Mouse (Mus musculus) kidney, postnatal 36 days (tissue): ENCODE data around the gene Ncapd2.

ENCODE experiments used
- DNase-seq, 2 experiments: peaks; one replicate each; pipeline ENCODE4 v3.0.0; 2021 to 2022; ENCODE audit warnings: mixed read lengths in 2 of 2

Gene Ncapd2

GRCm38 (mm10) chr6:125213715-125214114 lies 22.2 kb upstream of the Ncapd2 start:
- DNase-seq, result no peak

GRCm38 (mm10) chr6:125213129-125213528 lies 21.6 kb upstream of the Ncapd2 start:
- no peak for DNase-seq

GRCm38 (mm10) chr6:125212621-125213020 lies 21.1 kb upstream of the Ncapd2 start:
- no peak for DNase-seq

- no peak for DNase-seq
These were observed 18.9 kb upstream of the Ncapd2 start for GRCm38 (mm10) chr6:125210436-125210835.

DNA sequence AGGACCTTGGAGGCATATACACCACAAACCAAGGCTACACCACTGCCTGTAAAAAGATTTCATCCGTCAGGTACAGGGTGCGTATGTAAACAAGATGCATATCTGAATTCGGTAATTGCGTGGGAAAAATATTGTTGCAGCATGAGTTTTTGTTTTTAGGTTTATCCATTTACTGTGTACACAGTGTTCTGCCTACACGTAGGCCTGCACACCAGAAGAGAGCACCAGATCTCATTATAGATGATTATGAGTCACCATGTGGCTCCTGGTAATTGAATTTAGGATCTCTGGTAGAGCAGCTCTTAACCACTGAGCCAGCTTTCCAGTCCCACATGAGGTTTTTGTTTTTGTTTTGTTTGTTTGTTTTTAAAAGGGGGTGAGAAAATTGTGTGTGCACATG lies 5.7 kb upstream of the Ncapd2 start:
- no peak for DNase-seq

GRCm38 (mm10) chr6:125196301-125196700 lies 4.8 kb upstream of the Ncapd2 start:
- no peak for DNase-seq

DNA sequence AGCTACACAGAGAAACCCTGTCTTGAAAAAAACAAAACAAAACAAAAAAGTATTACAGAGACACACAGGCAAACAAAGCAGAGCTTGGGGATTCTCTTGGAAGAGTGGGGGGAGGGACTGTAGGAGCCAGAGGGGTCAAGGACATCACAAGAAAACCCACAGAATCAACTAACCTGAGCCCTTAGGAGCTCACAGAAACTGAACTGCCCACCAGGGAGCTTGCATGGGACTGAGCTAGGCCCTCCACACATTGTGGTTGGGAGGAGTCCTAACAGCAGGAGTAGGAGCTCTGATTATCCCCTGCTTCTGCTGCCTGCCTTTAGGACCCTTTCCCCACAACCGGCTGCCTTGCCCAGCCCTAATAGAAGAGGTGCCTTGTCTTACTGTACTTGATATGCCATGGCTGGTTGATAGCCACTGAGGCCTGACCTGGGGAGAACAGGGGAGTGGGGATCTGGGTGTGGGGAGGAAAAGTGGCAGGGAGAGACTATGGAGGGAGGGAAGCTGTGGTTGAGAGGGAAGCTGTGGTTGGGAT lies 4.1 kb upstream of the Ncapd2 start:
- no peak for DNase-seq

- no peak for DNase-seq
These were observed 1.9 kb upstream of the Ncapd2 start for GRCm38 (mm10) chr6:125193390-125193789.

- no peak for DNase-seq
These were observed 1.3 kb upstream of the Ncapd2 start for GRCm38 (mm10) chr6:125192841-125193240.

GRCm38 (mm10) chr6:125192016-125192714 lies 664 bp upstream of the Ncapd2 start:
- DNase-seq, result peak; percentile 96

GRCm38 (mm10) chr6:125190816-125191215 lies 685 bp downstream of the Ncapd2 start:
- DNase-seq, result no peak

DNA sequence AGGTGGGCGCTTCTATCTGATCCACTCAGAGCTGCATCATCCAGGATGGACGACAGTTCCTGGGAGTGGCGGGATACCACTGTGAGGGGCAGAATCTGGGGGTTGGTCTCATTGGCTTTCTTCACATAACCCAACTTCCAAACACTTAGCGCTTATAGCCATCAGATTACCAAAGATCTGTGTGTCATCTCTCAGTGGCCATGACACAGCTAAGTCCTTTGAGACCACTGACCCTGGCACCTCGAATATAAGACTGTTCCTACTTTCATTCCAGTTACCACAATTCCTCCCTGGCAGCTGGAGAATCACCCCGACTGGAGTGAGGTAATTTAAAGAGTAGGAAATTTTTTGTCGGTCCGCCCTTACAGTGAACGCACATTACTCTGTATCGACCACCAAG lies 5.3 kb downstream of the Ncapd2 start:
- DNase-seq, result no peak

DNA sequence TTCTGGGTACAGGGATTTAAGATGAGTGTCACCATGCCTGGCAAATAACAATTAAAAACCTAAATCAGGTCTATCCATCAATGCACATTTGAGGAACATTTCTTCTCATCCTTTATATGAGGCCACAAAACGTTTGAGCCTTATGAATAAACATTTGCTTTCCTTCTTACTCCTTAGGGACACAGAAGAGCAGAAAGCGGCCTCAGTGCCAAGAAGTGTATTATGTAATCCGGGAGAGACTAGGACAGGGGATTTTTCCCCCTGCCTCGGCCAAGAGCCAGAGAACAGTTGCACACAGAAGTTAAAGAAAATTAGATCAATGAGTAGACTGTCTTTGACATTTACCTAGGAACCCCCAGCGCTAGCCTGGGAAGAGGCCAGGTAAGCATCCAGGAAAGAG lies 9.4 kb downstream of the Ncapd2 start:
- DNase-seq, result no peak

GRCm38 (mm10) chr6:125179601-125180000 lies 11.9 kb downstream of the Ncapd2 start:
- DNase-seq, result no peak

GRCm38 (mm10) chr6:125175469-125175868 lies 16.0 kb downstream of the Ncapd2 start:
- DNase-seq, result no peak

DNA sequence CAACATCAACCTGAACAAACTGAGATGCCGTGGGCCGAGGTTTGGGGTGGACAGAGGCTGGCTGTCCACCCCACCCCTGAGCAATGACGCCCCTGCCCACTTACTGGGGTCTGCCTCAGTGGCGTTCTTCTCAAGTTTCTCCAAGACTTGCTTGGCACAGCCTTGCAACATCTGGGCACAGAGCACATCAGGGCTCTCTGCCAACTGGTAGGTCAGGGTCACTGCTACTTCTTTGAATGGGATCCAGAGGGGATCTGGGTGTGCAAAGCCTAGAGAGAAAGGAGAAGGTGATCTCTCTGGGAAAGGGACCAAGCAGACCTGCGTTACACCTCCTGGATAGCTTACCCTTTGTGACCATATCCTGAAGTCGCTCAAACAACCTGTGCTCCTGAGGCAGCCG lies 18.2 kb downstream of the Ncapd2 start:
- DNase-seq, result no peak

GRCm38 (mm10) chr6:125172474-125172873 lies 19.0 kb downstream of the Ncapd2 start:
- no peak for DNase-seq

DNA sequence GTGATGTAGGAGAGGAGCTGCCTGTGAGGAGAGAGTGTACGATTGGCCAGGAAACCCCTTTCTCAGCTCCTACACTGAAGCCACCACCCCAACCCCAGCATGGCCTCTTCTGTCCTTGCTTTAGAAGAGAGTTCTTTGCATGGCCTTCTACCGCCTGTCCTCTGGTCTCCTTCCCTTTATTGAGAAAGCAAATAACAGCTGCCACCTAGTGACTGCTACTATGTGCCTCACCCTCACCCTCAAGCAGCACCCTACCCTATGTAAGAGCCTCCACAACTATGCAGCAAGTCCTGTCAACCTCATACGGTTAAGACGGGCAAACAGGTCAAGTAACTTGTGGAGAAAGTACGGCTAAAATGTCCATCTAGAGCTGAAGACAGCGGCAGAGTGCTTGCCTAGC lies 21.3 kb downstream of the Ncapd2 start:
- peak; percentile 29 to 39 for DNase-seq

DNA sequence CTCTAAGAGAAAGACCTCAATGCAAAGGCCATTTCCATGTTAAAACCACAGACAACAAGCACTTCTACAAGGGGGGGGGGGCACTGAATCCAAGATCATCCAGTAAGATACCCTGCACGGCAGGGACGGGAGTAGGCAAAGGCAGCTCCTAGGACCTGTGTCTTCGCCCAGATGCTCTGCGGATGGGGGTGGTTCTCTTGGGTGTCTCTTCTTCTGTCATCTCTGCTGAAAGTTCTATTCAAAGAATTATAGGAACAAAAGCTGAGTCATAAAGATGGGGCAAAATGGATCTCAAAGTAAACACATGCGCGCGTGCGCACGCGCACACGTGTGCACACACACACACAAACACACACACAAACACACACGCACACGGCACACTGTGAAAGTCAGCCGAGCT lies 23.4 kb downstream of the Ncapd2 start:
- no peak for DNase-seq

- DNase-seq, result peak in 1 of 2 experiments; percentile 44
These were observed 24.4 kb downstream of the Ncapd2 start for GRCm38 (mm10) chr6:125166861-125167650.

- DNase-seq, result peak; percentile 89 to 92
These were observed 25.3 kb downstream of the Ncapd2 start, which contains the start of gene Gapdh for GRCm38 (mm10) chr6:125166051-125166751. Gene Gapdh, minus strand, starts transcription at chr6:125166467.

DNA sequence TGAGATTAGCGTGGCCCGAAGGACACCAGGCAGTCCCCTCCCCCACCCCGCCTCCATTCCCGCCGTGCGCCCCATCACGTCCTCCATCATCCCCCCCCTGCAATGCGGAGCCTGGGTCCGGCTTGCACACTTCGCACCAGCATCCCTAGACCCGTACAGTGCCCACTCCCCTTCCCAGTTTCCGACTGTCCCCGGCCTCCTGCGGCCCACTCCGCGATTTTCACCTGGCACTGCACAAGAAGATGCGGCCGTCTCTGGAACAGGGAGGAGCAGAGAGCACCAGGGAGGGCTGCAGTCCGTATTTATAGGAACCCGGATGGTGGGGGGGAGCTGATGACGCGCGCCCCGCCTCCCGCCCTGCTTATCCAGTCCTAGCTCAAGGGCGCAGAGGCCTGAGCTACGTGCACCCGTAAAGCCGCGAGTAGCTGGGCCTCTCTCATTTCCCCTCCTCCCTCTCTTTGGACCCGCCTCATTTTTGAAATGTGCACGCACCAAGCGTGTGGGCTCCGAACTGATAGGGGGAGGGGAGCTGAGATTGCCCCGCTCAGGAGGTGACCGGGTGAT lies 26.1 kb downstream of the Ncapd2 start:
- DNase-seq, result peak; percentile 97 to 99
